Mouse (Mus musculus) MEL (cell line): ENCODE data around the gene Sox15.

Experiments used
- BHLHE40 ChIP-seq: IDR thresholded peaks from 2 replicates; pipeline ENCODE4 v1.6.1; 2012; ENCODE audit warnings: low read depth, mild to moderate bottlenecking, inconsistent platforms, low read length, improper control_type of control experiment, borderline replicate concordance
- CHD1 ChIP-seq: IDR thresholded peaks from 2 replicates; pipeline ENCODE4 v1.6.1; 2012; ENCODE audit warnings: low read depth, mild to moderate bottlenecking, inconsistent platforms, low read length, improper control_type of control experiment
- CHD2 ChIP-seq: IDR thresholded peaks from 2 replicates; pipeline ENCODE4 v1.6.1; 2011; ENCODE audit warnings: low read length, improper control_type of control experiment
- CTCF ChIP-seq, 3 experiments: IDR thresholded peaks in 2 of 3; conservative IDR thresholded peaks in 1 of 3; 2 replicates each; pipeline ENCODE4 v1.5.1; 2011 to 2012; ENCODE audit warnings: low read length in 3 of 3, low read depth in 2 of 3, mild to moderate bottlenecking in 2 of 3, improper control_type of control experiment in 1 of 3, inconsistent platforms in 1 of 3, mixed read lengths in 1 of 3, moderate library complexity in 1 of 3; ENCODE audit not compliant: control insufficient read depth in 1 of 3, insufficient read depth in 1 of 3, poor library complexity in 1 of 3, severe bottlenecking in 1 of 3
- EP300 ChIP-seq, 2 experiments: IDR thresholded peaks; 2 replicates each; pipeline ENCODE4 v1.6.1; 2011; ENCODE audit warnings: improper control_type of control experiment in 2 of 2, low read length in 2 of 2, low read depth in 1 of 2, mild to moderate bottlenecking in 1 of 2
- ETS1 ChIP-seq: IDR thresholded peaks from 2 replicates; pipeline ENCODE4 v1.6.1; 2012; ENCODE audit warnings: low read depth, mild to moderate bottlenecking, inconsistent platforms, low read length, improper control_type of control experiment, moderate library complexity
- GATA1 ChIP-seq: IDR thresholded peaks from 2 replicates; pipeline ENCODE4 v1.6.1; 2011; ENCODE audit warnings: low read depth, low read length, improper control_type of control experiment
- MAFK ChIP-seq: IDR thresholded peaks from 2 replicates; pipeline ENCODE4 v1.6.1; 2011; ENCODE audit warnings: low read depth, mild to moderate bottlenecking, low read length, improper control_type of control experiment, borderline replicate concordance
- NRF1 ChIP-seq: IDR thresholded peaks from 2 replicates; pipeline ENCODE4 v1.6.1; 2014; ENCODE audit warnings: low read depth, mild to moderate bottlenecking, inconsistent platforms, low read length, improper control_type of control experiment, moderate library complexity; ENCODE audit not compliant: poor library complexity, insufficient read depth, severe bottlenecking
- POLR2A ChIP-seq, 2 experiments: IDR thresholded peaks; 2 replicates each; pipeline ENCODE4 v1.6.1; 2011 to 2012; ENCODE audit warnings: low read length in 2 of 2, mild to moderate bottlenecking in 2 of 2, control low read depth in 1 of 2, improper control_type of control experiment in 1 of 2, low read depth in 1 of 2, moderate library complexity in 1 of 2; ENCODE audit not compliant: control insufficient read depth in 1 of 2, insufficient read depth in 1 of 2, poor library complexity in 1 of 2
- SIN3A ChIP-seq: IDR thresholded peaks from 2 replicates; pipeline ENCODE4 v1.6.1; 2012; ENCODE audit warnings: low read length, improper control_type of control experiment, inconsistent platforms
- TBP ChIP-seq: IDR thresholded peaks from 2 replicates; pipeline ENCODE4 v1.8.0; 2011; ENCODE audit warnings: low read depth, low read length, improper control_type of control experiment

GRCm38 (mm10) chr11:69695046-69695360 is 39.9 kb downstream of the Sox15 start:
- TF ChIP-seq CHD1 (no peak), POLR2A (IDR thresholded peaks at IDR 0.05; ENCODE audit: control insufficient read depth in 1 of 2, insufficient read depth in 1 of 2, low read depth in 1 of 2, low read length in 2 of 2, poor library complexity in 1 of 2) (no peak), GATA1 (no peak), CTCF (IDR thresholded peaks at IDR 0.05 in 2 of 3, conservative IDR thresholded peaks at IDR 0.05 in 1 of 3; ENCODE audit: control insufficient read depth in 1 of 3, insufficient read depth in 1 of 3, low read depth in 2 of 3, low read length in 3 of 3, poor library complexity in 1 of 3, severe bottlenecking in 1 of 3) (no peak), NRF1 (no peak), TBP (no peak), CHD2 (no peak), ETS1 (no peak), MAFK (no peak), BHLHE40 (no peak), EP300 (IDR thresholded peaks at IDR 0.05; ENCODE audit: low read depth in 1 of 2, low read length in 2 of 2) (no peak), SIN3A (no peak)
